Mouse (Mus musculus) midbrain, embryonic 14.5 days (tissue): Measurements from ENCODE around the gene Arhgap22. TPM values are rescaled to one million over a fixed set of nuclear protein-coding genes. Genes with fewer than 3 reads are reported as not detected.

Experiments
- polyA plus RNA-seq: library from polyadenylated mRNA; unstranded; fragments of >200 nt; fragmentation: Nextera tagmentation; extraction: Ambion mirVana; gene quantifications from 2 replicates; pipeline ENCODE4 v1.2.1, GENCODE M21; 2014

The Arhgap22 gene
- polyA plus RNA-seq, 1 experiment from 2014 or later = 1.4 TPM

Other genes with a start within 250 kb of the Arhgap22 start
- 0.45 and 0.51 TPM in 2 replicates for gene Lrrc18, start 222.6 kb upstream of the Arhgap22 start, polyA plus RNA-seq
- 0.05 and 0.24 TPM in 2 replicates for gene Wdfy4, start 28.5 kb upstream of the Arhgap22 start, polyA plus RNA-seq
- gene Mapk8, start 233.1 kb downstream of the Arhgap22 start, polyA plus RNA-seq = 48.7 and 50.5 TPM in 2 replicates